Mouse (Mus musculus) stomach, embryonic 15.5 days (tissue): Measurements from ENCODE around the gene Mup19. TPM values are rescaled to one million over a fixed set of nuclear protein-coding genes. Genes with fewer than 3 reads are reported as not detected.
"Not testable (repeated sequence)": the region's sequence is repeated elsewhere in the genome, so short reads cannot be mapped to it uniquely, and the experiment has no call there.

Experiments
- ATAC-seq: fragments of 200-750 bp; cut with Nextera tagmentation; 2 replicates; pipeline ENCODE4 v1.8.0; 2017; ENCODE audit warnings: low read depth, moderate number of reproducible peaks, moderate TSS enrichment; ENCODE audit not compliant: insufficient read depth, low FRiP score
- H3K27ac ChIP-seq: fragments of 300-500 bp; sonication (generic); 2 replicates; pipeline ENCODE4 v1.5.1; 2015; ENCODE audit warnings: mild to moderate bottlenecking, inconsistent platforms
- H3K27me3 ChIP-seq: fragments of 300-500 bp; sonication (generic); replicated peaks from 2 replicates; pipeline ENCODE4 v1.6.1; 2015; ENCODE audit warnings: inconsistent platforms
- H3K36me3 ChIP-seq: fragments of 300-500 bp; sonication (generic); 2 replicates; pipeline ENCODE4 v1.6.1; 2015; ENCODE audit warnings: inconsistent platforms
- H3K4me1 ChIP-seq: fragments of 300-500 bp; sonication (generic); 2 replicates; pipeline ENCODE4 v1.6.1; 2015; ENCODE audit warnings: inconsistent platforms
- H3K4me2 ChIP-seq: fragments of 300-500 bp; sonication (generic); 2 replicates; pipeline ENCODE4 v1.6.1; 2015; ENCODE audit warnings: mild to moderate bottlenecking, inconsistent platforms
- H3K4me3 ChIP-seq: fragments of 300-500 bp; sonication (generic); replicated peaks from 2 replicates; pipeline ENCODE4 v1.5.1; 2015; ENCODE audit warnings: inconsistent platforms
- H3K9ac ChIP-seq: fragments of 300-500 bp; sonication (generic); 2 replicates; pipeline ENCODE4 v1.6.1; 2015; ENCODE audit warnings: inconsistent platforms
- H3K9me3 ChIP-seq: fragments of 300-500 bp; sonication (generic); 2 replicates; pipeline ENCODE4 v1.6.1; 2016; ENCODE audit warnings: inconsistent platforms
- WGBS: fragments of 180-500 bp; shearing (Covaris S2); methylation state at CpG from one replicate; pipeline ENCODE4 v1.1.7; 2015; 5-methylcytosine and 5-hydroxymethylcytosine counted together
- polyA plus RNA-seq: library from polyadenylated mRNA; unstranded; fragments of >200 nt; fragmentation: Nextera tagmentation; extraction: Ambion mirVana; gene quantifications from 2 replicates; pipeline ENCODE4 v1.2.1, GENCODE M21; 2015

The Mup19 gene
- polyA plus RNA-seq: not detected in 2 replicates

DNA sequence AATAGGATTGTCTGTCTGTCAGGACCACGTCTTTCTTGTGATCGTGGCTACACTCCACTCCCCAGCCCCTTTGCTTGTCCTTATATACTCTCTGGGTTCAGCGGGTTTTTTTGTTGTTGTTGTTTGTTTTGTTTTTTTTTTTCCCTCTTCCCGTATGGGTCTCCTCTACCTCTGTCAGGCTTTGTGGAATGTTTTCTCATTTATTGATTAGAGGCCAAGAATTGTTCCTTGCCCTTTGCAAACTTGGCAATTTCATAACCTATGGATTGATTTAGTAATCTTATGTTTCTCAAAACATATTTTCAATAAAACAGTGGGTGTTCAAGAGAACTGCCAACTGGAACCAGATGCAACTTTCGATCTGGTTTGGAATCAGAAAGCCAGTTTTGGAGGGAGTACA lies at the start of gene Mup19:
TSS of gene Mup19 (minus strand) at position 101 of the 400 bp plus-strand sequence.
- not testable (repeated sequence) for H3K9me3 ChIP-seq, ATAC-seq, H3K9ac ChIP-seq, H3K27ac ChIP-seq, H3K36me3 ChIP-seq, H3K4me2 ChIP-seq, H3K4me3 ChIP-seq, H3K4me1 ChIP-seq, H3K27me3 ChIP-seq
- 96% methylated on average over 1 of the region's 5 CpGs for WGBS

DNA sequence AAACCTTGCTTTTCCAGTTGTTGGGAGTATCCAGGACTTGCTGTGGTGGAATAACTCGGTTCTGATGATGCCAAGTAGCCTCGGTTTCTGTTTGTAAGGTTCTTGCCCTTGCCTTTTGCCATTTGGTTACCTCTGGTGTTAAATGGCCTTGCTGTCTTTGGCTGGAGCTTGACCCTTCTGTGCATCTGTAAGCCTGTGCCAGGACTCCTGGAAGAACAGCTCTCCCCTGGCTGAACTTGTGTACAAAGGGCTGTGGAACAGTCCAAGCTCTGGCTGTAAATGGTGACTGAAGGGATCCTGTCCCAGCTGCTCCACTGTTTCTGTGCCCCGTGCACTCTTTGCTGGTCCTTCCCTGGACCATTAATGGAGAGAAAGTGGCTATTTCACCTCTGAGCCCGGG lies 47.1 kb upstream of the Mup19 start:
- Histone ChIP-seq H3K27me3 (no peaks in the 10 kb centered on the region), H3K27ac (no peak overlapping the region), H3K4me3 (no peak overlapping the region), H3K4me2 (no peak overlapping the region), H3K9me3 (no peaks in the 10 kb centered on the region), H3K9ac (no peak overlapping the region), H3K36me3 (no peaks in the 10 kb centered on the region), H3K4me1 (no peaks in the 10 kb centered on the region)
- 69% methylated on average over 4 of the region's 4 CpGs for WGBS
- ATAC-seq: no peak

DNA sequence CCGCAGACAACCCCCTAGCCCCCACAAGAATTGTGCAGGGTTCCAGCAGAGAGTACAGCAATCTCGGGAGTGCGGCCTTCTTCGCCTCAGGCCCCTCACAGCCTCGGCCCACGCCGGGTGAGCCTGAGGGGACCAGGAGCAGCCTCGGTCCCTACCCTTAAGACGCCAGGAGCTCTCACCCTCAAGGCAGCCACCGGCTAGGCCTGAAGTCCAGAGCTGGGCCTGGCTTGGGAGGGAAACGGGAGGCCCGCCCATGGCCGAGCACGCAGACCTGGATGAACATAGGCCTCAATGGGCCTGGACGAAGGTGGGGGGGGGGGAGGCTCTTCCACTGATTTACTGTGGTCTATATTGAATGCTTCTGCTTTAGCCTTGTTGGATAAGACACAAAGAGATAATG lies 41.1 kb upstream of the Mup19 start:
- H3K27me3 ChIP-seq: no peaks in the 10 kb centered on the region
- 92% methylated on average over 15 of the region's 15 CpGs for WGBS
- no peak overlapping the region for H3K27ac ChIP-seq
- H3K4me1 ChIP-seq: no peaks in the 10 kb centered on the region
- no peak overlapping the region for H3K4me2 ChIP-seq
- H3K36me3 ChIP-seq: no peaks in the 10 kb centered on the region
- no peak overlapping the region for H3K4me3 ChIP-seq
- H3K9me3 ChIP-seq: no peaks in the 10 kb centered on the region
- H3K9ac ChIP-seq: no peak overlapping the region
- ATAC-seq: peak; percentile 43; the same call in 1 of the 2 replicates

DNA sequence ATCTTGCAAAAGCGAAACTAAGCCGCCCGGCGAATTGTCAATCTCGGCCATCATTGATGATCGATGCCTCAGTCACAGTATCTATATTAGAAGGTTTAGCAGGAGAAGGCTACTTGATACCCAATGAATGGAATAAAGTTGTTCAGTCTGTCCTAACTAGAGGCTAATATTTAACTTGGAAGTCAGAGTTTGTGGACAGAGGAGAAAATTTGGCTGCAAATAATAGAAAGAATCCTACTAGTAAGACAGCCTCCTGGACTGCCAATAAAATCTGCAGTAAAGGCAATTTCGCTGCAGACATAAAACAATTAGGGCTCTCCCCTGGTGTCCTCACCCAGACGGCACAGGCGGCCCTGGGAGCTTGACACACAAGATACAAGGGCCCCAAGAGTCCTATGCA lies 40.5 kb upstream of the Mup19 start:
- H3K27me3 ChIP-seq, H3K9ac ChIP-seq, H3K4me3 ChIP-seq, H3K4me1 ChIP-seq, H3K9me3 ChIP-seq, H3K27ac ChIP-seq, H3K4me2 ChIP-seq, H3K36me3 ChIP-seq, ATAC-seq: not testable (repeated sequence)
- 91% methylated on average over 9 of the region's 9 CpGs for WGBS

DNA sequence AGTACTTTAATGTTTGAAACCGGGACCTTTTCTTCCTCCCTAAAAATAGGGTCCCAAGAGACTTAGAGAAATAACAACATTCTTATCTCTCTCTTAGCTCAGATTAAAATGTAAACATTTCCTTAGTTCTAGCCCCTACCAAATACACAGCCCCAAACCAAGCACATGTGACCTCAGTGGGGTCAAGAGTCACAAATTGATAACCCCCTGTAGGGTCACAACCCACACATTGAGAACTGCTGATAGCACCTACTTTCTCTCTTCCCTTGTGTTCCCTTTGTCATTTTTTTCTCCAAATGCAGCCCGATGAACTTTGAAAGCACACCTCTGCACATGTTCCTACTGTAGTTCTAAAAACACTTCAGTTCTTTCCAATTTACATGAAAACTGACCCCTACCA lies 33.5 kb upstream of the Mup19 start:
- 21% methylated on average over 2 of the region's 2 CpGs for WGBS
- Histone ChIP-seq H3K4me3 (no peak overlapping the region), H3K9ac (no peak overlapping the region), H3K27me3 (no peaks in the 10 kb centered on the region), H3K4me2 (no peak overlapping the region), H3K36me3 (no peaks in the 10 kb centered on the region), H3K27ac (no peak overlapping the region), H3K9me3 (no peaks in the 10 kb centered on the region), H3K4me1 (no peaks in the 10 kb centered on the region)
- no peak for ATAC-seq

DNA sequence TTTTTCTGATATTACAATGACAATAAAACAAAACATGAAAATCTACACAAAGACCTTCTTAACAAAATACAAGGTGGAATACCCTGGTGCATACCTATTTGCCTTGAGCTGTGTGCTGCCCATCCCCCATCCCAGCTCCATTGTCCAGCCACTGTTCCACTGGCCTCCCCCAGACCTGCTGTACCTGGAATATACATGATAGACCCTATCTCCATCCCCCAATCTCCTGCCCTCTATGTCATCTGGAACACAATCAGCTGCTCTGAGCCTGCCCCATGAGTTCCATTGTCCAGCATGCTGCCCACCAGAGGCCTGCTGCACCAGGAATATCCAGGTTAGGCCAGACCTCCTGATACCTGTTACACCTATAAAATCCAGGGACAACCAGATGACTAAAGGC lies 31.4 kb upstream of the Mup19 start:
- Histone ChIP-seq H3K9ac (no peak overlapping the region), H3K4me2 (no peak overlapping the region), H3K27me3 (no peaks in the 10 kb centered on the region), H3K27ac (no peak overlapping the region), H3K4me1 (no peaks in the 10 kb centered on the region), H3K36me3 (no peaks in the 10 kb centered on the region), H3K4me3 (no peak overlapping the region), H3K9me3 (no peaks in the 10 kb centered on the region)
- no peak for ATAC-seq

- not testable (repeated sequence) for H3K9me3 ChIP-seq, H3K4me2 ChIP-seq, H3K36me3 ChIP-seq, H3K27me3 ChIP-seq, H3K4me3 ChIP-seq, H3K27ac ChIP-seq, H3K9ac ChIP-seq, ATAC-seq, H3K4me1 ChIP-seq
- 17% methylated on average over 2 of the region's 2 CpGs for WGBS
Measured at GRCm38 (mm10) chr4:61811193-61811592, 29.1 kb upstream of the Mup19 start.

- H3K27ac ChIP-seq, H3K9ac ChIP-seq, H3K9me3 ChIP-seq, H3K4me1 ChIP-seq, H3K36me3 ChIP-seq, H3K4me3 ChIP-seq, ATAC-seq, H3K4me2 ChIP-seq, H3K27me3 ChIP-seq: not testable (repeated sequence)
- WGBS: 84% methylated on average over 3 of the region's 3 CpGs
Measured at GRCm38 (mm10) chr4:61808926-61809325, 26.9 kb upstream of the Mup19 start.

- H3K36me3 ChIP-seq, ATAC-seq, H3K27ac ChIP-seq, H3K9ac ChIP-seq, H3K27me3 ChIP-seq, H3K4me2 ChIP-seq, H3K4me1 ChIP-seq, H3K9me3 ChIP-seq, H3K4me3 ChIP-seq: not testable (repeated sequence)
- 100% methylated on average over 1 of the region's 1 CpGs for WGBS
Measured at GRCm38 (mm10) chr4:61789699-61790098, 7.6 kb upstream of the Mup19 start.

DNA sequence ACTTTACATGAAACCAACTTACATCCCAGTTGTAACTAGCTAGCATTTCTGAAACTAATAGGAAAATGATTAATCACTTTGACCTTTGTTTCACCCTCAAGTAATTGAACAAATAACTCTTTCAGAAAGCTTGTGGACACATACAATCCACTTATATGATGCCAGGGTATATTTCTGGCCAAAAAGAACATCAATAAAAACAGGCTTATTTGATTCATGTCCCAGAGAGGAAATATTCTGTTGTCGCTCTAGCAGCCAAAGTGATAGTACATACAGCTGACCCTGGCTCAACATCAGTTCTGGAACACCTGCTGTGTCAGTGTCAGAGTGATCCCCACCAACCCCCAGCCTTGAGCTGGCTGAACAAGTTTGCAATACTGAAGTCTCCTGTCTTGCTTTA lies 2.2 kb upstream of the Mup19 start:
- WGBS: 50% methylated on average over 1 of the region's 1 CpGs
- H3K4me2 ChIP-seq, H3K4me1 ChIP-seq, ATAC-seq, H3K27ac ChIP-seq, H3K9me3 ChIP-seq, H3K9ac ChIP-seq, H3K27me3 ChIP-seq, H3K36me3 ChIP-seq, H3K4me3 ChIP-seq: not testable (repeated sequence)

Other genes with a start within 250 kb of the Mup19 start
- not detected in 2 replicates for gene Mup17, start 186.4 kb downstream of the Mup19 start, polyA plus RNA-seq
- gene Mup18, start 108.1 kb downstream of the Mup19 start, polyA plus RNA-seq: not detected in 2 replicates
- not detected in 2 replicates for gene Mup5, start 53.0 kb upstream of the Mup19 start, polyA plus RNA-seq